Mouse (Mus musculus) ES-Bruce4 (cell line): ENCODE results near the gene Alcam. TPM values are rescaled to one million over a fixed set of nuclear protein-coding genes. Genes with fewer than 3 reads are reported as not detected.

Experiments used
- H3K27ac ChIP-seq: 2 replicates; pipeline ENCODE4 v1.5.1; 2012; ENCODE audit warnings: low read length, inconsistent platforms; ENCODE audit not compliant: insufficient read depth
- H3K27me3 ChIP-seq: 2 replicates; pipeline ENCODE4 v1.6.1; 2012; ENCODE audit warnings: mild to moderate bottlenecking, low read length, inconsistent platforms; ENCODE audit not compliant: control insufficient read depth, poor library complexity, insufficient read depth, severe bottlenecking
- H3K36me3 ChIP-seq: 2 replicates; pipeline ENCODE4 v1.6.1; 2012; ENCODE audit warnings: inconsistent platforms, mild to moderate bottlenecking, low read length, moderate library complexity; ENCODE audit not compliant: control insufficient read depth, poor library complexity, insufficient read depth, severe bottlenecking
- H3K4me1 ChIP-seq: one replicate; pipeline ENCODE4 v1.8.1; 2011; ENCODE audit warnings: low read length; ENCODE audit not compliant: control insufficient read depth, insufficient read depth
- H3K4me3 ChIP-seq: 2 replicates; pipeline ENCODE4 v1.5.1; 2011; ENCODE audit warnings: low read depth, mild to moderate bottlenecking, low read length
- H3K9ac ChIP-seq: 2 replicates; pipeline ENCODE4 v1.6.1; 2012; ENCODE audit warnings: low read depth, mild to moderate bottlenecking, inconsistent platforms; ENCODE audit not compliant: poor library complexity, severe bottlenecking
- H3K9me3 ChIP-seq: replicated peaks from 2 replicates; pipeline ENCODE4 v1.6.1; 2012; ENCODE audit warnings: mild to moderate bottlenecking, low read length, inconsistent platforms; ENCODE audit not compliant: control insufficient read depth, poor library complexity, insufficient read depth, severe bottlenecking
- CTCF ChIP-seq: IDR thresholded peaks from one replicate; pipeline ENCODE4 v1.8.1; 2011; ENCODE audit warnings: low read depth, low read length
- EP300 ChIP-seq: IDR thresholded peaks from 2 replicates; pipeline ENCODE4 v1.6.1; 2011; ENCODE audit warnings: low read depth, low read length; ENCODE audit not compliant: insufficient read depth
- POLR2A ChIP-seq: IDR thresholded peaks from one replicate; pipeline ENCODE4 v1.8.1; 2011; ENCODE audit warnings: low read length; ENCODE audit not compliant: insufficient read depth
- polyA plus RNA-seq: library from polyadenylated mRNA; stranded (reverse); fragments of >200 nt; gene quantifications from 2 replicates; pipeline ENCODE4 v1.2.4, GENCODE M21; 2011; ENCODE audit warnings: low read depth; ENCODE audit not compliant: missing spikeins, insufficient read depth, insufficient read length

Alcam gene
- polyA plus RNA-seq, 1 experiment: 1.3 TPM

GRCm38 (mm10) chr16:52472059-52472458 lies 18.2 kb upstream of the Alcam start:
- Histone ChIP-seq H3K4me1 (no peaks in the 10 kb centered on the region), H3K27ac (no peak overlapping the region)
- TF ChIP-seq CTCF (no peak), EP300 (no peak), POLR2A (no peak)

GRCm38 (mm10) chr16:52470881-52471280 lies 17.0 kb upstream of the Alcam start:
- no peak for TF ChIP-seq POLR2A
- TF ChIP-seq CTCF: no peak
- TF ChIP-seq EP300: no peak
- no peak overlapping the region for H3K27ac ChIP-seq
- H3K9ac ChIP-seq: no peak overlapping the region
- H3K4me1 ChIP-seq: no peaks in the 10 kb centered on the region
- no peak overlapping the region for H3K4me3 ChIP-seq
- no peaks in the 10 kb centered on the region for H3K9me3 ChIP-seq
- no peaks in the 10 kb centered on the region for H3K36me3 ChIP-seq
- no peaks in the 10 kb centered on the region for H3K27me3 ChIP-seq

More at GRCm38 (mm10) chr16:52472059-52472458, 18.2 kb upstream of the Alcam start:
- Histone ChIP-seq H3K36me3 (no peaks in the 10 kb centered on the region), H3K9ac (no peak overlapping the region), H3K9me3 (no peaks in the 10 kb centered on the region), H3K27me3 (no peaks in the 10 kb centered on the region), H3K4me3 (no peak overlapping the region)

GRCm38 (mm10) chr16:52470226-52470625 lies 16.4 kb upstream of the Alcam start:
- H3K27ac ChIP-seq: no peak overlapping the region
- H3K36me3 ChIP-seq: no peaks in the 10 kb centered on the region
- no peak overlapping the region for H3K4me3 ChIP-seq
- H3K9me3 ChIP-seq: no peaks in the 10 kb centered on the region
- H3K4me1 ChIP-seq: no peaks in the 10 kb centered on the region
- TF ChIP-seq CTCF (no peak), EP300 (no peak), POLR2A (no peak)
- H3K9ac ChIP-seq: no peak overlapping the region
- no peaks in the 10 kb centered on the region for H3K27me3 ChIP-seq

- TF ChIP-seq EP300 (no peak), CTCF (no peak), POLR2A (no peak)
- Histone ChIP-seq H3K4me1 (no peaks in the 10 kb centered on the region), H3K9me3 (no peaks in the 10 kb centered on the region), H3K36me3 (no peaks in the 10 kb centered on the region), H3K27ac (no peak overlapping the region), H3K4me3 (no peak overlapping the region), H3K9ac (no peak overlapping the region), H3K27me3 (no peaks in the 10 kb centered on the region)
These were observed 14.6 kb upstream of the Alcam start for GRCm38 (mm10) chr16:52468426-52468825.

GRCm38 (mm10) chr16:52466770-52467169 lies 12.9 kb upstream of the Alcam start:
- no peaks in the 10 kb centered on the region for H3K36me3 ChIP-seq
- no peaks in the 10 kb centered on the region for H3K9me3 ChIP-seq
- H3K4me1 ChIP-seq: no peaks in the 10 kb centered on the region
- no peak overlapping the region for H3K9ac ChIP-seq
- TF ChIP-seq EP300 (no peak), CTCF (no peak), POLR2A (no peak)
- no peaks in the 10 kb centered on the region for H3K27me3 ChIP-seq
- no peak overlapping the region for H3K4me3 ChIP-seq
- no peak overlapping the region for H3K27ac ChIP-seq

- Histone ChIP-seq H3K9me3 (no peaks in the 10 kb centered on the region), H3K27me3 (no peaks in the 10 kb centered on the region), H3K36me3 (no peaks in the 10 kb centered on the region), H3K4me1 (no peaks in the 10 kb centered on the region), H3K4me3 (no peak overlapping the region), H3K27ac (no peak overlapping the region), H3K9ac (no peak overlapping the region)
- TF ChIP-seq EP300 (no peak), CTCF (no peak), POLR2A (no peak)
These were observed 10.7 kb upstream of the Alcam start for GRCm38 (mm10) chr16:52464597-52464996.
